Mouse (Mus musculus) embryo, embryonic 10 days (tissue): ENCODE results near the gene Acpp.

Experiments
- DNase-seq: peaks from one replicate; pipeline ENCODE4 v3.0.0-alpha.2; 2015; ENCODE audit warnings: low spot score

Gene Acpp

GRCm38 (mm10) chr9:104251687-104252086 is 85.9 kb downstream of the Acpp start:
- no peak for DNase-seq

- no peak for DNase-seq
Measured at GRCm38 (mm10) chr9:104251111-104251510, 86.4 kb downstream of the Acpp start.

DNA sequence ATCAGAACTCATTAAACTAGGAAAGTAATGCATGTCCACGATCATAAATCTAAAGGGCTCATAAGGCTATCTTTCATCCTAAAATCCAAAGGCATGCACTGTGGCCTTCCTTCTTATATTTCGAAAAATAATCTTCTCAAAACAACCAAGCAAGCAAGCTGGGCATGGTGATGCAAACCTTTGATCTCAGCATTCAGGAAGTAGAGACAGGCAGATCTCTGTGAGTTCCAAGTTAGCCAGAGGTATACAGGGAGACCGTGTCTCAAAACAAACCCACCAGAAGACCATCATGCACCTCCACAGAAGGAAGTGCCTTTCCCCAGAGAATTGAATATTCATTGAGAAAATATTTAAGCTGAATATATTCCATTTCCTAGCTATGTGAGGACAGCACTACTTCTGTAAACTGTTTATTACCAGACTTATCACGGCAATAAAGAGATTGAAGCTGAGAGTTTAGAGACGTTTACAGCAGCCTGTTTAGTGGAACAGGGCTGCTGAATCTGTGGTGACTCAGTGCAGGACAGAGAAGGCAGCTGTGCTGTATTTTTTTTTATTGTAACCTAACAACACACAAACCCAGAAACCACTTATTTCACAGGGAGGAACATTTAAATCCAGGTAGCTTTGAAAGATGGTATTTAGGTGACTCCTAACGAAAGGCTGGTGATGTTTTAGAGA is 90.1 kb downstream of the Acpp start:
- no peak for DNase-seq

- DNase-seq: no peak
Measured at GRCm38 (mm10) chr9:104243799-104244466, 93.6 kb downstream of the Acpp start.

DNA sequence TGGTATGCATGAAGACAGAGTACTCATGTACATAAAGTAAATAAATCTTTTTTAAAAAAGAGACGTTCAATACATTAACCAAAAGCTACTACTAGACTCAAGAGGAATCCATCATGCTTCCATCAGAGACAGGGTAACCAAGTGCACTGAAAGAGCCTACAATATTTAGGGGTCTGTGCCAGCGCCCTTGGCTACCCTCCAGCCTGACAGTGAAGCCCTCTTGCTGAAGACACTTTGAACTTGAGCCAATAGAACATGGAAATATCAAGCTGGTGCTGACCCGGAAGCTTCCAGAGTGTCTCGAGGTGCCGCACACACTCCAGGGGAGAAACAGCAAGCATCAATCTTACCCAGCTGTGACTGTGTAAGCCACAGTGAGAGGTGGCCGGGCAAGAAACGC is 97.4 kb downstream of the Acpp start:
- DNase-seq: no peak

- no peak for DNase-seq
Measured at GRCm38 (mm10) chr9:104239076-104239475, 98.5 kb downstream of the Acpp start.
